Mouse (Mus musculus): ENCODE data around the gene Ankrd63. TPM values are rescaled to one million over a fixed set of nuclear protein-coding genes. Genes with fewer than 3 reads are reported as not detected.
A peak's percentile ranks its signal among the peaks of the same experiment; 100 is the strongest.

Ankrd63 gene
- total and polyA plus RNA-seq, 3 experiments = 1.1 to 2.5 (median 1.3) TPM

DNA sequence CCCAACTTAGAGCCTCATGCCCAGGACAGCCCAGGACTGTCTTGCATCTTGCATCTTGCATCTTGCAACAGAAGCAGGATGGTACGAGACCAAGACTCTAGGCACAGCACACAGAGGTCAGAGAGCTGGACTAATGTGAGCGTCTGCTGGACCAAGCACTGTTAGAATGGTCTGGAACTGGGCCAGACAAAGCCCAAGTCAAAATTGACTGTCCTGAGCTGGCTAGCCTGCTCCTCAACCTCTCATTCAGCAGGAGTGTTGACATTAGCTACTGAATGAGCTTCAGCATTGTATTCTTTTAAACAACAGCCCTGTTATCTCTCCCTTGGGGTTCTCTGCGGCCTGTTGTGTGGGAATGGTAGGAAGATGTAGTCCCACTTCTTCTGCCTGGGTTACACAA lies 24.2 kb downstream of the Ankrd63 start:
- 64% methylated on average over 3 of the region's 3 CpGs for WGBS
- no peak for DNase-seq
- TF ChIP-seq EP300 (IDR thresholded peaks at IDR 0.05; ENCODE audit: insufficient read depth, low read depth, low read length) = no peak
- TF ChIP-seq CTCF (IDR thresholded peaks at IDR 0.05) = no peak
- TF ChIP-seq POLR2A (IDR thresholded peaks at IDR 0.05; ENCODE audit: insufficient read depth, low read depth, low read length) = no peak
- no peaks in the 10 kb centered on the region for H3K79me2 ChIP-seq (replicated peaks; ENCODE audit: control insufficient read depth, insufficient read depth, low read length)
- H3K27ac ChIP-seq = no peak overlapping the region
- no peaks in the 10 kb centered on the region for H3K36me3 ChIP-seq (ENCODE audit: control insufficient read depth, insufficient read depth, low read length)
- H3K4me3 ChIP-seq = no peak overlapping the region
- H3K27me3 ChIP-seq (ENCODE audit: control insufficient read depth, insufficient read depth, low read length) = peaks cover 12% of the 10 kb centered on the region
- peaks cover 6% of the 10 kb centered on the region; the same call in 1 of the 2 replicates for H3K4me1 ChIP-seq (ENCODE audit: control insufficient read depth, insufficient read depth, low read length)
- no peak overlapping the region for H3K9ac ChIP-seq (ENCODE audit: low read depth, low read length)
- intact Hi-C loops (cut with DNase I) = no loop called here

DNA sequence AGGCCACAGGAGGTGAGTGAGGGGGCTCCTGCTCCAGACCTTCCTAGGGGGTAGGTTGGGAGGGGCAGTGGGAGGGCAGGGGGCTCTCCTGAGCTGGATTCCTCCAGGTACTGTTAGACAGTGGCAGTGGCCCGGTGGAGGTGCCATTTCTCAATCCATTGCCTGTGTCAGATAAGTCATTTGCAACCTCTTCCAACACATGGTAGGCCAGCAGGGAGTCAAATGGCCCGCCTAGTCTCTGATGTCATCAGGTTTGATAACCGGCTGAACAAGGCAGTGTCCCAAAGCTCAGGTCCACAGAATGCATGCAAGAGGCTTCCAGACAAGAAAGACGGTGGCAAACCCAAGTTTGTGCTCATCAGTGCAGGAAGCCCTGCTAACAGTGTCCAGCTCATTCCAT lies 25.9 kb downstream of the Ankrd63 start:
- Histone ChIP-seq H3K9ac (ENCODE audit: low read depth, low read length) (no peak overlapping the region), H3K4me1 (ENCODE audit: control insufficient read depth, insufficient read depth, low read length) (peaks cover 4% of the 10 kb centered on the region; the same call in 1 of the 2 replicates), H3K27ac (no peak overlapping the region), H3K27me3 (ENCODE audit: control insufficient read depth, insufficient read depth, low read length) (peaks cover 12% of the 10 kb centered on the region), H3K4me3 (no peak overlapping the region), H3K79me2 (replicated peaks; ENCODE audit: control insufficient read depth, insufficient read depth, low read length) (no peaks in the 10 kb centered on the region), H3K36me3 (ENCODE audit: control insufficient read depth, insufficient read depth, low read length) (no peaks in the 10 kb centered on the region)
- TF ChIP-seq EP300 (IDR thresholded peaks at IDR 0.05; ENCODE audit: insufficient read depth, low read depth, low read length) = no peak
- TF ChIP-seq CTCF (IDR thresholded peaks at IDR 0.05) = no peak
- TF ChIP-seq POLR2A (IDR thresholded peaks at IDR 0.05; ENCODE audit: insufficient read depth, low read depth, low read length) = no peak
- no peak for DNase-seq
- intact Hi-C loops (cut with DNase I) = no loop called here
- 39% methylated on average over 4 of the region's 4 CpGs for WGBS

DNA sequence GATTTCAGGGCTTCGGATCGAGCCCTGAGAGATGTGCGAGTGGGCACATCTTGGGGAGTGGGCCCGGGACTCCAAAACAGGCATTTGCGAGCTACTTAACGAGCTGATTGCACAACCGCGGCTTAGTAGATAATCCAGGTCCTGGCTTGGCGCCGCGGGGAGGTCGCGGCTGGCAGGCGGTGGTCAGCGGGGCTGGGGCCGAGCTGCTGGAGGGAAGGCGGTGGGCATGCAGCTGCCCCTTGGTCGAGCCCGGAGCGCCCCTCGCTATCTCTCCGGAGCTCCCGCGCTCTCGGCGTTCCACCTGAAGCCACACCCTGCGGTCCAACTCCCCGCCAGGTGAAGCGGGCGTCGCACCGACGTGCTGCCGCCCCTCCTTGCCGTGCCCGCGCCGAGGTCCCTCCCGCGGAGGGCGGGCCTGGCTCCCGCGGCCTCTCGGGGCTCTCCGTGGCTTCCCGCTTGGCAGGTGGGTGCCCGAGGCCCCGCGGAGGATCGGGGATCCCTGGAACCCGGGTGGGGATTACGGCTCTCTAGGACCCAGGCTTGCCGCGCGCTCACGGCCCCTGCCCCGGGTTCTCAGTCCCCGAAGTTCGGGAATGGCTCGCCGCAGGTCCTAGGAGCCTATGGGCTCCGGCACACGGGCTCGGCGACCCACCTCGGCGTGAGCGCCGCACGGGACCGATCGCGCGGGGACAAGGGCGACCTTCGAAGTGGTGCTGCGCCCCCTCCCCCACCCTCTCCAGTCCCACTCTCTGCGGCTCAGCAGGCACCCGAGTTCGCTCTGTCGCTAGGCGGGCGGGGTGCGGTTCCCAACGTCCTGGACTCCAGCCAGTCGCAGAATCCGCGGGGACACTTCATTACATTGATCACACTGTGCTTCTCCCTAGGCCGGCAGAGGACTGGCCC lies 26.7 kb downstream of the Ankrd63 start:
- no peaks in the 10 kb centered on the region for H3K79me2 ChIP-seq (replicated peaks; ENCODE audit: control insufficient read depth, insufficient read depth, low read length)
- H3K27me3 ChIP-seq (ENCODE audit: control insufficient read depth, insufficient read depth, low read length) = peaks cover 12% of the 10 kb centered on the region
- H3K4me1 ChIP-seq (ENCODE audit: control insufficient read depth, insufficient read depth, low read length) = peaks cover 1% of the 10 kb centered on the region; the same call in 1 of the 2 replicates
- H3K4me3 ChIP-seq = peak overlapping the region; percentile 38
- H3K9ac ChIP-seq (ENCODE audit: low read depth, low read length) = peak overlapping the region; percentile 72
- DNase-seq = peak in 1 of 2 experiments; percentile 35
- no peaks in the 10 kb centered on the region for H3K36me3 ChIP-seq (ENCODE audit: control insufficient read depth, insufficient read depth, low read length)
- intact Hi-C loops (cut with DNase I) = no loop called here
- TF ChIP-seq EP300 (IDR thresholded peaks at IDR 0.05; ENCODE audit: insufficient read depth, low read depth, low read length) (no peak), POLR2A (IDR thresholded peaks at IDR 0.05; ENCODE audit: insufficient read depth, low read depth, low read length) (no peak), CTCF (IDR thresholded peaks at IDR 0.05) (no peak)
- 4% methylated on average over 86 of the region's 89 CpGs for WGBS
- H3K27ac ChIP-seq = no peak overlapping the region

DNA sequence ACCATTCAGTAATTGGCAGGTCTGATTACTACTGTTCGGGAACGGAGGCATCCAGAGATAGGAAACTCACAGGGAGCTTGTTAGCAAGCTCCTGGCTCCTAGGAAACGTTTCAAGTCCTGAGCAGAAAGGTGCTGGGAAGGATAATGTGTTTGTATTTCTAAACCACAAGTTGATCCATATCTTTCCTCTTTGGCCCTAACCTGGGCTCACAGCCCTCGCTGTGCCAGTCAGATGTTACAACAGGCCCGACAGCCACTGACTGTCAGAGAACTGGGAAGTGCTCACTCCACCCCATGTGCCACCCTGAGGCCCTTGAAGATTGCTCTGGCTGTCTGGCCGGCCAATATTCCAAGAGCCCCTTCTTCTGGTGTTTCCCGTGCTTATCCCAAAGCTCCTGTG lies 29.3 kb downstream of the Ankrd63 start:
- Histone ChIP-seq H3K27ac (no peak overlapping the region), H3K36me3 (ENCODE audit: control insufficient read depth, insufficient read depth, low read length) (no peaks in the 10 kb centered on the region), H3K9ac (ENCODE audit: low read depth, low read length) (no peak overlapping the region), H3K4me3 (no peak overlapping the region), H3K4me1 (ENCODE audit: control insufficient read depth, insufficient read depth, low read length) (peaks cover 1% of the 10 kb centered on the region; the same call in 1 of the 2 replicates), H3K79me2 (replicated peaks; ENCODE audit: control insufficient read depth, insufficient read depth, low read length) (no peaks in the 10 kb centered on the region), H3K27me3 (ENCODE audit: control insufficient read depth, insufficient read depth, low read length) (peaks cover 12% of the 10 kb centered on the region)
- 33% methylated on average over 7 of the region's 7 CpGs for WGBS
- TF ChIP-seq CTCF (IDR thresholded peaks at IDR 0.05) = no peak
- TF ChIP-seq EP300 (IDR thresholded peaks at IDR 0.05; ENCODE audit: insufficient read depth, low read depth, low read length) = no peak
- no peak for TF ChIP-seq POLR2A (IDR thresholded peaks at IDR 0.05; ENCODE audit: insufficient read depth, low read depth, low read length)
- intact Hi-C loops (cut with DNase I) = no loop called here
- no peak for DNase-seq

GRCm38 (mm10) chr2:118673686-118674465 lies 29.9 kb downstream of the Ankrd63 start:
- no peaks in the 10 kb centered on the region for H3K36me3 ChIP-seq (ENCODE audit: control insufficient read depth, insufficient read depth, low read length)
- H3K27ac ChIP-seq = no peak overlapping the region
- H3K4me3 ChIP-seq = no peak overlapping the region
- no peak for DNase-seq
- peaks cover 1% of the 10 kb centered on the region; the same call in 1 of the 2 replicates for H3K4me1 ChIP-seq (ENCODE audit: control insufficient read depth, insufficient read depth, low read length)
- no peaks in the 10 kb centered on the region for H3K79me2 ChIP-seq (replicated peaks; ENCODE audit: control insufficient read depth, insufficient read depth, low read length)
- 44% methylated on average over 15 of the region's 15 CpGs for WGBS
- no peak overlapping the region for H3K9ac ChIP-seq (ENCODE audit: low read depth, low read length)
- intact Hi-C loops (cut with DNase I) = no loop called here
- TF ChIP-seq CTCF (IDR thresholded peaks at IDR 0.05) = no peak
- TF ChIP-seq POLR2A (IDR thresholded peaks at IDR 0.05; ENCODE audit: insufficient read depth, low read depth, low read length) = no peak
- TF ChIP-seq EP300 (IDR thresholded peaks at IDR 0.05; ENCODE audit: insufficient read depth, low read depth, low read length) = no peak
- peaks cover 12% of the 10 kb centered on the region for H3K27me3 ChIP-seq (ENCODE audit: control insufficient read depth, insufficient read depth, low read length)
